Mouse (Mus musculus) myocyte (in vitro differentiated cells): ENCODE results near the gene Ubr2.

Source experiments
- CEBPB ChIP-seq: IDR thresholded peaks from 2 replicates; pipeline ENCODE4 v1.6.1; 2011; ENCODE audit warnings: mild to moderate bottlenecking, moderate library complexity; ENCODE audit not compliant: poor library complexity, insufficient read depth, severe bottlenecking
- MAX ChIP-seq: IDR thresholded peaks from one replicate; pipeline ENCODE4 v1.6.1; 2011; ENCODE audit warnings: low read depth, mild to moderate bottlenecking, control low read depth
- MYOD1 ChIP-seq, 3 experiments: IDR thresholded peaks; one replicate each; pipeline ENCODE4 v1.6.1; 2011; ENCODE audit warnings: control low read depth in 2 of 3, low read depth in 2 of 3, mild to moderate bottlenecking in 2 of 3, moderate library complexity in 1 of 3; ENCODE audit not compliant: insufficient read length in 2 of 3, control insufficient read depth in 1 of 3
- MYOG ChIP-seq, 3 experiments: IDR thresholded peaks; one replicate each; pipeline ENCODE4 v1.6.1; 2011; ENCODE audit warnings: control low read depth in 2 of 3, low read depth in 2 of 3, mild to moderate bottlenecking in 2 of 3; ENCODE audit not compliant: insufficient read length in 2 of 3, control insufficient read depth in 1 of 3, insufficient read depth in 1 of 3
- POLR2A ChIP-seq: IDR thresholded peaks from one replicate; pipeline ENCODE4 v1.6.1; 2011; ENCODE audit warnings: low read depth, mild to moderate bottlenecking, control low read depth, moderate library complexity; ENCODE audit not compliant: insufficient read length
- POLR2AphosphoS2 ChIP-seq: IDR thresholded peaks from one replicate; pipeline ENCODE4 v1.6.1; 2011; ENCODE audit warnings: low read depth, control low read depth; ENCODE audit not compliant: insufficient read length
- SRF ChIP-seq: IDR thresholded peaks from one replicate; pipeline ENCODE4 v1.6.1; 2011; ENCODE audit warnings: low read depth; ENCODE audit not compliant: control insufficient read depth, insufficient read length
- TCF12 ChIP-seq: IDR thresholded peaks from one replicate; pipeline ENCODE4 v1.6.1; 2011; ENCODE audit warnings: mild to moderate bottlenecking, control low read depth; ENCODE audit not compliant: poor library complexity, insufficient read depth, severe bottlenecking

- TF ChIP-seq POLR2A, result no peak
- no peak for TF ChIP-seq MYOG (IDR thresholded peaks at IDR 0.05; ENCODE audit: control insufficient read depth in 1 of 3, insufficient read depth in 1 of 3, insufficient read length in 2 of 3, low read depth in 2 of 3)
- TF ChIP-seq TCF12, result no peak
- no peak for TF ChIP-seq MYOD1 (IDR thresholded peaks at IDR 0.05; ENCODE audit: control insufficient read depth in 1 of 3, insufficient read length in 2 of 3, low read depth in 2 of 3)
- TF ChIP-seq POLR2AphosphoS2, result no peak
- TF ChIP-seq SRF, result no peak
- TF ChIP-seq MAX, result no peak
- no peak for TF ChIP-seq CEBPB
These were observed 16.7 kb downstream of the Ubr2 start for GRCm38 (mm10) chr17:46993625-46994024.
